Mouse (Mus musculus): Measurements from ENCODE around the gene Mdh2. TPM values are rescaled to one million over a fixed set of nuclear protein-coding genes. Genes with fewer than 3 reads are reported as not detected.

Gene Mdh2
- 432 and 479 TPM in 2 replicates for polyA plus RNA-seq (2015; fragmentation: Nextera tagmentation; extraction: Ambion mirVana)

DNA sequence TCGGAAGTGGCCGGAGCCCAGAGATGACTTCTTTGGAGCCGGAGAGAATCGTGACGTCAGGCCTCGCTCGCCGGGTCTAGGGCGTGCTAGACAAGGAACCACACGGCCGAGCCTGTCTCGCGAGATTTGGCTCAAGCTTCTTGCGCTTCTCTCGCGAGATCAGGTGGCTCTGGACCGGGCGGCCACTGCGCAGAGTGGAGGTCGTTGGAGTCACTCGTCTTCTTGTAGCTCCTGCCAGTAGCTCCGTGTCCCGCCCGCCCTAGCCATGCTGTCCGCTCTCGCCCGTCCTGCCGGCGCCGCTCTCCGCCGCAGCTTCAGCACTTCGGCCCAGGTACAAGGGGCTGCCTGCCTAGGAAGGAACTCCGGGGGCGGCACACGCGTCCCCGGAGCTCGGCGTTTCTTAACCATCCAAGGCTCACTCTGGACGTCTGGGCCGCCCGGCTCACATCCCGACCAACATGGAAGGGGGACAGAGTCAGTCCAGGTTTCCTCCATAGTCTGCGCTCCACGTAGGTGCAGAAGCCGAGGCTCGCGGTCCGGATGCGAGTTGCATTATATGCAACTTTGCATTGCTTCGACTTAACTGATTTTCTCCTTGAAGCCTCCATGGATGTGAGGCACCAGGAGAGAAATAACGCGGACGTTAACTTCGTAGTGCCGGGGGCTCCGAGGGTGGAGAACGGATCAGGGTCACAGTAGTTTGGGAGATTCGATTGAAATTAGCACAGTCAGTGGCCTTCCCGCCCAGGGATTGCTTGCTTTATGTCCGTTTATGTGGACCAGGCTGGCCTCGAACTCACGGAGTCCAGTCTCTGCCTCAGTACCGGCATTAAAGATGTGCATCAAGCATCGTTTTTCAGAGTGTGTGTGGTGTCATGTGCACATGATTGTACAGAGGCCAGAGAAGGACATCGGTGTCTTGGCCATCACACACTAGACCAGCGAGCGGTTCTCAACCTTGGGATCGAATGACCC, at the start of gene Mdh2:
Gene Mdh2 (plus strand): TSS at position 10 of the 975 bp plus-strand sequence.
- Histone ChIP-seq H3K27ac (peak within 1 kb of the TSS; percentile 92), H3K27me3 (no peaks in the 10 kb centered on the region), H3K4me3 (peak within 1 kb of the TSS; percentile 89), H3K4me2 (peak within 1 kb of the TSS; percentile 85), H3K4me1 (peaks cover 24% of the 10 kb centered on the region), H3K36me3 (peaks cover 22% of the 10 kb centered on the region), H3K9me3 (no peaks in the 10 kb centered on the region), H3K9ac (peak within 1 kb of the TSS; percentile 92)
- peak; percentile 96 for ATAC-seq (ENCODE audit: insufficient number of reproducible peaks, insufficient read depth, low FRiP score, low TSS enrichment, low read depth)
- under 1% methylated on average over 70 of the region's 70 CpGs for WGBS

DNA sequence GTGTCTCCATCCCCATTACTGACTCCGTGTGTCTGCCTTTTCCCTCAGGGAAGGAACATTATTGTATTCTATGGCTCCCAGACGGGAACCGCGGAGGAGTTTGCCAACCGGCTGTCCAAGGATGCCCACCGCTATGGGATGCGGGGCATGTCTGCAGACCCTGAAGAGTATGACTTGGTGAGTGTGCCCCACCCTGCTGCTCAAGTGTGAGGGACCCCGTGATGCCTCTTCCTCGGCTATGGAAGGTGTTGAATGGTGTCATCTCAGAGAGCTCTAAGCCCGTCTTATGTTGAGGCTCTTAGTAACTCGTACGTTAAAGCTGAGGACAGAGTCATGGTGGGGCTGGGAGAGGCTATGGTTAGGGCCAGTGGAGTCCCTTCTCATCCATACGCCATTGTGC, 48.9 kb upstream of the Mdh2 start:
- no peak overlapping the region for H3K9ac ChIP-seq
- WGBS = 91% methylated on average over 13 of the region's 13 CpGs
- no peaks in the 10 kb centered on the region for H3K27me3 ChIP-seq
- ATAC-seq (ENCODE audit: insufficient number of reproducible peaks, insufficient read depth, low FRiP score, low TSS enrichment, low read depth) = no peak
- no peaks in the 10 kb centered on the region for H3K9me3 ChIP-seq
- peaks cover 33% of the 10 kb centered on the region for H3K4me1 ChIP-seq
- no peak overlapping the region for H3K4me2 ChIP-seq
- H3K36me3 ChIP-seq = peaks cover 63% of the 10 kb centered on the region
- H3K27ac ChIP-seq = no peak overlapping the region
- no peak overlapping the region for H3K4me3 ChIP-seq

DNA sequence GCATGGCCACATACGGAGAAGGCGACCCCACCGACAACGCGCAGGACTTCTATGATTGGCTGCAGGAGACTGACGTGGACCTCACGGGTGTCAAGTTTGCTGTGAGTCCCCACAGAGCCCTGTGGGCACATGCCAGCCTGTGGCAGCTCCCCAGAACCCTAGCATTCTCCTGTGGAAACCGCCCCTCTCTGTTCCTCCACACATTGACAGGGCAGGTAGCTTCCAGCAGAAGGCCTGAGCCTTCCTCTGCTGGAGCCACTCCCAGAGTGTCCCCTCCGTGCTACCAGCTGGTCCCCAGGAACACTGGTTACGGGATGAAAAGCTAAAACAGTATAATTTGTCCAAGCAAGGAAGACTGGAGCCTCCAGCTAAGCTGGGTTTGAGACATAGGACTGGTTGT, 48.0 kb upstream of the Mdh2 start:
- Histone ChIP-seq H3K27me3 (no peaks in the 10 kb centered on the region), H3K9ac (no peak overlapping the region), H3K27ac (no peak overlapping the region), H3K4me3 (no peak overlapping the region), H3K4me1 (peaks cover 24% of the 10 kb centered on the region), H3K36me3 (peaks cover 73% of the 10 kb centered on the region), H3K9me3 (no peaks in the 10 kb centered on the region), H3K4me2 (no peak overlapping the region)
- ATAC-seq (ENCODE audit: insufficient number of reproducible peaks, insufficient read depth, low FRiP score, low TSS enrichment, low read depth) = no peak
- 93% methylated on average over 10 of the region's 10 CpGs for WGBS

DNA sequence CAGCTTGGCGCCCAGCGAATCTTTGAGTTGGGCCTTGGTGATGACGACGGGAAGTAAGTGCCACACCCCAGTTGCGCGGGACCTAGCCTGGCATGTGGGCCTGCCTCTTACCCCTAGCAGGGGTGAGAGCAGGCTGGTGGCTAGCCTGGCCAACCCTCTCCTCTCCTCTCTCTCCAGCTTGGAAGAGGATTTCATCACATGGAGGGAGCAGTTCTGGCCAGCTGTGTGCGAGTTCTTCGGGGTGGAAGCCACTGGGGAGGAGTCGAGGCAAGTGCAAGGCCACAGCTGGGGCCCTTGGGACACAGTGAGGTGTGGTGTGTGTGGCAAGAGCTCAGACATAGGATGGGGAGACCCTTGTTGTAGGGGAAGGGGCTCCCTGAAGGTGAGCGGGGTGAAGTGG, 47.4 kb upstream of the Mdh2 start:
- no peak overlapping the region for H3K4me2 ChIP-seq
- peaks cover 79% of the 10 kb centered on the region for H3K36me3 ChIP-seq
- H3K9ac ChIP-seq = no peak overlapping the region
- H3K9me3 ChIP-seq = no peaks in the 10 kb centered on the region
- no peak overlapping the region for H3K4me3 ChIP-seq
- H3K4me1 ChIP-seq = peaks cover 17% of the 10 kb centered on the region
- 91% methylated on average over 10 of the region's 10 CpGs for WGBS
- no peaks in the 10 kb centered on the region for H3K27me3 ChIP-seq
- ATAC-seq (ENCODE audit: insufficient number of reproducible peaks, insufficient read depth, low FRiP score, low TSS enrichment, low read depth) = no peak
- H3K27ac ChIP-seq = no peak overlapping the region

DNA sequence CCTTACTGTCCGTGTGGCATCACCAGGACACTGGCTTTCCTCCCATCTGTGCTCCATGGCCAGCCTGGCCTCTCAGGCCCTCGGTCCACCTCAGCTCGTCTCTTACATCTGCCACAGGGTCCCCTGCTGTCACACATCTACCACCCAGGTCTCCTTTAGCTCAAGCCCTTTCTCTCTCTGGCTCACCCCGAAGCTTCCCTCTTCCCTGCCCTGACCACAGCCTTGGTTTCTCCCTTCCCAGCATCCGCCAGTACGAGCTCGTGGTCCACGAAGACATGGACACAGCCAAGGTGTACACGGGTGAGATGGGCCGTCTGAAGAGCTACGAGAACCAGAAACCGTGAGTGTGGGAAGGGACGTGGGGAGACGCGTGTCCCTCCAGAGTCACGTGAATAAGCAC, 47.0 kb upstream of the Mdh2 start:
- Histone ChIP-seq H3K27ac (no peak overlapping the region), H3K4me2 (no peak overlapping the region), H3K9me3 (no peaks in the 10 kb centered on the region), H3K27me3 (no peaks in the 10 kb centered on the region), H3K4me3 (no peak overlapping the region), H3K4me1 (peaks cover 13% of the 10 kb centered on the region), H3K9ac (no peak overlapping the region), H3K36me3 (peaks cover 83% of the 10 kb centered on the region)
- no peak for ATAC-seq (ENCODE audit: insufficient number of reproducible peaks, insufficient read depth, low FRiP score, low TSS enrichment, low read depth)
- WGBS = 92% methylated on average over 16 of the region's 16 CpGs

DNA sequence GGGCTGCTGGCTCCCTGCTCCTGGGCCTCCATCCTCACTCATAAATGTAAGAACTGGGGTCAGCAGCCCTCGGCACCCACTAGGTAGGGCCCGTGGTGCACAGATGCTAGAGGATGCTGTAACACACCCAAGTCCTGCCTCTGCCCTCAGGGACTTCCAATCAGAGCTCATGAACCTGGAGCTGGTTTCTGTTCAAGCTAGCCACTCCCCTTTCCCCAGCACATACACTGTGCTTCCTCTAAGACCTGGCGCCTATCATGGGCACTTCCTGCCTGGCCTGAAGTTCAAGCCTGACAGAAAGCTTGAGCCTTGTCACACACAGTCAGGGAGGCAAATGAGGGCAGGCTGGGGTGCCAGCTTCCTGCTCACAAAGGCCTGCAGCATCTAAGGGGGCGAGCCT, 45.2 kb upstream of the Mdh2 start:
- no peaks in the 10 kb centered on the region for H3K9me3 ChIP-seq
- H3K36me3 ChIP-seq = peaks cover 98% of the 10 kb centered on the region
- H3K4me1 ChIP-seq = no peaks in the 10 kb centered on the region
- 82% methylated on average over 4 of the region's 4 CpGs for WGBS
- H3K9ac ChIP-seq = no peak overlapping the region
- no peak for ATAC-seq (ENCODE audit: insufficient number of reproducible peaks, insufficient read depth, low FRiP score, low TSS enrichment, low read depth)
- no peaks in the 10 kb centered on the region for H3K27me3 ChIP-seq
- no peak overlapping the region for H3K4me3 ChIP-seq
- no peak overlapping the region for H3K4me2 ChIP-seq
- no peak overlapping the region for H3K27ac ChIP-seq

DNA sequence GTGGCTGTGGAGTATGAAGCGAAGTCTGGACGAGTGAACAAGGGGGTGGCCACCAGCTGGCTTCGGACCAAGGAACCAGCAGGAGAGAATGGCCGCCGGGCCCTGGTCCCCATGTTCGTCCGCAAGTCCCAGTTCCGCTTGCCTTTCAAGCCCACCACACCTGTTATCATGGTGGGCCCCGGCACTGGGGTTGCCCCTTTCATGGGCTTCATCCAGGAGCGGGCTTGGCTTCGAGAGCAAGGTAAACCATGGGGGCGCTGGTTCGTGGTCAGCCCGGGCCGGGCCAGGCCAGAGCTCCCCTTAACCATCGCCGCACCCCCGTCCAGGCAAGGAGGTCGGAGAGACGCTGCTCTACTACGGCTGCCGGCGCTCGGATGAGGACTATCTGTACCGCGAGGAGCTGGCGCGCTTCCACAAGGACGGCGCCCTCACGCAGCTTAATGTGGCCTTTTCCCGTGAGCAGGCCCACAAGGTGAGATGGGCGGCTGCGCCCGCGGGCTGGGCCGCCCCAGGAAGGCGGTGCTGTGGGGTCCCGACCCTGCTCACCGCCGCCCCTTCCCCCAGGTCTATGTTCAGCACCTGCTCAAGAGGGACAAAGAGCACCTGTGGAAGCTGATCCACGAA, 44.1 kb upstream of the Mdh2 start:
- Histone ChIP-seq H3K27me3 (no peaks in the 10 kb centered on the region), H3K9ac (no peak overlapping the region), H3K36me3 (peaks cover 87% of the 10 kb centered on the region), H3K4me2 (no peak overlapping the region), H3K27ac (no peak overlapping the region), H3K9me3 (no peaks in the 10 kb centered on the region), H3K4me1 (no peaks in the 10 kb centered on the region), H3K4me3 (no peak overlapping the region)
- 93% methylated on average over 42 of the region's 42 CpGs for WGBS
- ATAC-seq (ENCODE audit: insufficient number of reproducible peaks, insufficient read depth, low FRiP score, low TSS enrichment, low read depth) = no peak

DNA sequence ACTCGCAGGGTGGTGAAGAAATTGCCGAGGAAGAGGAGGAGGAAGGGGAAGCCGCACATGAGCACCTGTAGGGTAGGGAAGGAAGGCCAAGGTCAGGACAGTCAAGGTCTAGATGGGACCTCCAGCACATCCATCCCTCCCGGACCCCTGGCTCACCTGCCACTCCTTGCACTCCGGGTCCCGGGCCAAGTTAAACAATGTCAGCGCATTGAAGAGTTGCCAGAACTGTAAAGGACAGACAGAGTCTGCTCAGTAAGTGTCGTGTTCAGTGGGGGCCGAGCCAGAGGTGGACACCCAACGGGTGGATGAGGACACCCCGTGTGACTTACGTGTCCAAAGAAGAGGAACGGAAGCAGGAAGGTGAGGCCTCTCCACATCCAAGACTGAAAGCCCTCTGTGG, 42.5 kb upstream of the Mdh2 start:
- no peak overlapping the region for H3K27ac ChIP-seq
- no peak overlapping the region for H3K9ac ChIP-seq
- no peak overlapping the region for H3K4me2 ChIP-seq
- no peaks in the 10 kb centered on the region for H3K27me3 ChIP-seq
- H3K36me3 ChIP-seq = peaks cover 83% of the 10 kb centered on the region
- no peaks in the 10 kb centered on the region for H3K4me1 ChIP-seq
- H3K4me3 ChIP-seq = no peak overlapping the region
- ATAC-seq (ENCODE audit: insufficient number of reproducible peaks, insufficient read depth, low FRiP score, low TSS enrichment, low read depth) = no peak
- 88% methylated on average over 13 of the region's 13 CpGs for WGBS
- no peaks in the 10 kb centered on the region for H3K9me3 ChIP-seq

DNA sequence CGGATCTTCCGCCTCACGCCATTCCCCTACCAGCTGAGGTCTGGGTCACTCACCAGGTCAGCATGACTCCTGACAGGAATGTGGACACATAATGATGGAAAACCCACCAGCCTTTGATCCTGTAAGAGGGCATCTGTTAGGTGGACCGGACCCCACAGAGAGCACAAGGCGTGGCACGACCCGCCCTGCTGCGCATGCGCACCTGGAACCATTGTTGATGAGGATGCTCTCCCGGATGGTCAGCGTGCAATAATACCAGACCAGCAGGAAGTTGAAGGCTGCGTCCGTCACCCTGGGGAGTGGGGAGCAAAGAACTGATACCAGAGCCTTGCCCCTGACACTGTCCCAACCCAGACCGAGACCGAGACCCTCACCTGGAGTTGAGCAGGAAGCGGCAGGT, 41.7 kb upstream of the Mdh2 start:
- H3K36me3 ChIP-seq = peaks cover 83% of the 10 kb centered on the region
- H3K27ac ChIP-seq = no peak overlapping the region
- no peak for ATAC-seq (ENCODE audit: insufficient number of reproducible peaks, insufficient read depth, low FRiP score, low TSS enrichment, low read depth)

DNA sequence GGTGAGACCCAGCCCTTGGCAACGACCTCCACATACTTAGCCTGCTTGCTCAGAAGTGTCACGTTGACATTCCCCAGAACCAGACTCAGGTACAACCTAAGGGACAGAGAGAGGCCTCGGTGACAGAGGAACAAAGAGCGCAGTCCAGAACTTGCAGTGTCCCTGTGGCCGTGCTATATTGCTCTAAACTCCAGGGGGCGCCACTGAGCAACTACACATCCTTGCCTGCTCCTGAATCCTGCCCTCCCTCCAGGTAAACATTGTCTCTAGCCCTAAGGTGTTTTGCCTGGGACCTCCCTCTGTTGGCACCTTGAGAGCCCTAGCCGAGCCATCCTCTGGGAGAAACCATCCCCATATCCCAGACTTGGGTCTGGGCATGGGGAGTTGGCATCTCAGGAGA, 41.1 kb upstream of the Mdh2 start:
- Histone ChIP-seq H3K4me2 (no peak overlapping the region), H3K4me1 (no peaks in the 10 kb centered on the region), H3K9me3 (no peaks in the 10 kb centered on the region), H3K9ac (no peak overlapping the region), H3K4me3 (no peak overlapping the region), H3K27me3 (no peaks in the 10 kb centered on the region), H3K36me3 (peaks cover 81% of the 10 kb centered on the region), H3K27ac (no peak overlapping the region)
- no peak for ATAC-seq (ENCODE audit: insufficient number of reproducible peaks, insufficient read depth, low FRiP score, low TSS enrichment, low read depth)
- WGBS = 76% methylated on average over 7 of the region's 7 CpGs

More for the DNA sequence above, 41.7 kb upstream of the Mdh2 start:
- WGBS = 93% methylated on average over 16 of the region's 16 CpGs
- H3K4me2 ChIP-seq = no peak overlapping the region
- no peak overlapping the region for H3K4me3 ChIP-seq
- no peaks in the 10 kb centered on the region for H3K9me3 ChIP-seq
- H3K4me1 ChIP-seq = no peaks in the 10 kb centered on the region
- H3K9ac ChIP-seq = no peak overlapping the region
- H3K27me3 ChIP-seq = no peaks in the 10 kb centered on the region

DNA sequence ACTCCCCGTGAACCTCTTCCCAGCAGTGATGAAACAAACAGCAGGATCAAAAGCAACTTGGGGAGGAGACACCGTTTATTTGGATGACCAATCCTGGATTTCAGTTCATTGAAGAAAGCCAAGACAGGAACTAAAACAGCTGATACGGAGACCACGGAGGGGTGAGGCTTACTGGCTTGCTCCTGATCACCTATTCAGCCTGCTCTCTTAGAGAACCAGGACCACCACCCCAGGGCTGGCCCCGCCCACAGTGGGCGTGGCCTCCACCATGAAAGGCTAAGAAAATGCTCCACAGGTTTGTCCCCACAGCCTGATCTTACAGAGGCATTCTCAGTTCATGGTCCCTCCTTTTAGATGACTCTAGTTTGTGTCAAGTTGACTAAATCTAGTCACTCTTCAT, 40.0 kb upstream of the Mdh2 start:
- no peak for ATAC-seq (ENCODE audit: insufficient number of reproducible peaks, insufficient read depth, low FRiP score, low TSS enrichment, low read depth)
- Histone ChIP-seq H3K4me2 (no peak overlapping the region), H3K27ac (no peak overlapping the region), H3K27me3 (no peaks in the 10 kb centered on the region), H3K4me3 (no peak overlapping the region), H3K9me3 (no peaks in the 10 kb centered on the region), H3K9ac (no peak overlapping the region), H3K36me3 (peaks cover 70% of the 10 kb centered on the region), H3K4me1 (peaks cover 8% of the 10 kb centered on the region)
- 22% methylated on average over 6 of the region's 6 CpGs for WGBS

DNA sequence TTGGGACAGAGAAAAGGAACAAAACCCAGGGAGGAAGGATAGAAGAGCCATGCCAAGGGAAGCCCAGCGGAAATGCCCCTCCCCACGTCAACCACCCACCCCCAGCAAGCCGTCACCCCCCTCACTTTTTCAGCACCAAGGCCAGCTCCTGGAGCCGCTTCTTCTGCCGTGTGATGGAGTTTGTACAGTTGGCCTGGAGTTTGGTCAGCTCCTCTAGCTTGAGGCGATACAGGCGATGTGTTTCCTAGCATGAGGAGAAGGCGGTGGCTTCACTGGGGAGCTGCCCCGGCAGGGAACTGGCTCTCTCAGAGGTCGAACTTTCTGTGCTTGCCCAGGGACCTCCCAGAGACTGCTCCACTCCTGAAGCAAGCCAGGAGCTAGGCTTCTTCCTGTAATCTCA, 36.1 kb upstream of the Mdh2 start:
- WGBS = 47% methylated on average over 10 of the region's 10 CpGs
- no peaks in the 10 kb centered on the region for H3K27me3 ChIP-seq
- no peaks in the 10 kb centered on the region for H3K9me3 ChIP-seq
- no peak overlapping the region for H3K9ac ChIP-seq
- peaks cover 17% of the 10 kb centered on the region for H3K4me1 ChIP-seq
- no peak overlapping the region for H3K4me3 ChIP-seq
- no peak overlapping the region for H3K4me2 ChIP-seq
- H3K36me3 ChIP-seq = peaks cover 31% of the 10 kb centered on the region
- H3K27ac ChIP-seq = no peak overlapping the region
- no peak for ATAC-seq (ENCODE audit: insufficient number of reproducible peaks, insufficient read depth, low FRiP score, low TSS enrichment, low read depth)
